Mouse (Mus musculus) forebrain, postnatal 0 days (tissue): ENCODE measurements around the gene Wnt9a. TPM values are rescaled to one million over a fixed set of nuclear protein-coding genes. Genes with fewer than 3 reads are reported as not detected.

ENCODE experiments used
- ATAC-seq: fragments of 200-750 bp; cut with Nextera tagmentation; 2 replicates; pipeline ENCODE4 v1.8.0; 2017; ENCODE audit warnings: mild to moderate bottlenecking, moderate library complexity
- DNase-seq: peaks from one replicate; pipeline ENCODE4 v3.0.0-alpha.2; 2015
- H3K27ac ChIP-seq: fragments of 300-500 bp; sonication (generic); 2 replicates; pipeline ENCODE4 v1.5.1; 2014; ENCODE audit warnings: low read depth, mild to moderate bottlenecking, antibody characterized with exemption, low read length, moderate library complexity, mixed read lengths
- H3K27me3 ChIP-seq: fragments of 300-500 bp; sonication (generic); 2 replicates; pipeline ENCODE4 v1.6.1; 2014; ENCODE audit warnings: mild to moderate bottlenecking, low read length, mixed read lengths; ENCODE audit not compliant: insufficient read depth
- H3K36me3 ChIP-seq: fragments of 300-500 bp; sonication (generic); 2 replicates; pipeline ENCODE4 v1.6.1; 2014; ENCODE audit warnings: mild to moderate bottlenecking, moderate library complexity; ENCODE audit not compliant: insufficient read depth
- H3K4me1 ChIP-seq: fragments of 300-500 bp; sonication (generic); 2 replicates; pipeline ENCODE4 v1.6.1; 2014; ENCODE audit warnings: antibody characterized with exemption; ENCODE audit not compliant: insufficient read depth
- H3K4me2 ChIP-seq: fragments of 300-500 bp; sonication (generic); 2 replicates; pipeline ENCODE4 v1.6.1; 2014; ENCODE audit warnings: low read depth, mild to moderate bottlenecking, moderate library complexity
- H3K4me3 ChIP-seq: fragments of 300-500 bp; sonication (generic); 2 replicates; pipeline ENCODE4 v1.5.1; 2014; ENCODE audit warnings: low read depth, low read length, mixed read lengths
- H3K9ac ChIP-seq: fragments of 300-500 bp; sonication (generic); 2 replicates; pipeline ENCODE4 v1.6.1; 2014; ENCODE audit warnings: mild to moderate bottlenecking
- H3K9me3 ChIP-seq: fragments of 300-500 bp; sonication (generic); 2 replicates; pipeline ENCODE4 v1.6.1; 2016; ENCODE audit warnings: low read length
- CTCF ChIP-seq: sonication (generic); IDR thresholded peaks from 2 replicates; pipeline ENCODE4 v1.5.1; 2016; ENCODE audit warnings: antibody characterized with exemption, control low read depth, low read depth
- WGBS: fragments of 180-500 bp; shearing (Covaris S2); extraction: QIAGEN DNeasy Blood & Tissue Kit; methylation state at CpG from one replicate; pipeline ENCODE4 v1.1.7; 2014; 5-methylcytosine and 5-hydroxymethylcytosine counted together
- microRNA-seq, 2 experiments: library from miRNA; unstranded; fragments of <30 nt; microRNA quantifications; one replicate each; pipeline ENCODE4; 2016
- polyA plus RNA-seq: library from polyadenylated mRNA; unstranded; fragments of >200 nt; fragmentation: Nextera tagmentation; extraction: Ambion mirVana; gene quantifications from 2 replicates; pipeline ENCODE4 v1.2.1, GENCODE M21; 2015
- total RNA-seq: library from RNA; depleted of rRNA; stranded (reverse); fragments of >200 nt; gene quantifications from 2 replicates; pipeline ENCODE4 v1.2.3, GENCODE M21; 2014; rRNA removed

Gene Wnt9a
- total and polyA plus RNA-seq, 2 experiments from 2014 or later: 2.6 to 5.6 TPM

DNA sequence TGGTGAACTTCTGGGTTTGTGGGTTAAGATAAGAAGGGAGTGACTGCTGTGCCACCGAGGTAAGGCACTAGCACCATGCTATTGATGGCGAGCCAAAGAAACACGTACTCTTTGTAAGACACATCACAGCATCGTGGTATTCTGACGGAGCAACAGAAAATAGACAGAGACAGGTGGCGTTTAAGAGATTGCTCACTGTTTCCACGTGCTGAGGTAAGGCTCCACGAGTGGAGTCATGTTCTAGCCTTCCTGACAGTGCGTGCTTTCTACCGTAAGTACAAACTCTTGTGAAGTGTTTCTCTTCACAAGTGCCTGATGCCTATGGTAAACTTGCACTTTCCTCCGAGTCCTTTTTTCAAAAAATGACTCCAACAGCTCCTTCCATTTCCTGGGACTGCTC, 63.1 kb downstream of the Wnt9a start:
- TF ChIP-seq CTCF: no peak
- WGBS: 80% methylated on average over 11 of the region's 11 CpGs
- no peak overlapping the region for H3K4me3 ChIP-seq
- H3K27ac ChIP-seq: no peak overlapping the region
- no peak for DNase-seq
- no peak for ATAC-seq
- no peaks in the 10 kb centered on the region for H3K4me1 ChIP-seq
- no peaks in the 10 kb centered on the region for H3K9me3 ChIP-seq
- H3K36me3 ChIP-seq: no peaks in the 10 kb centered on the region
- H3K9ac ChIP-seq: no peak overlapping the region
- no peak overlapping the region for H3K4me2 ChIP-seq
- H3K27me3 ChIP-seq: no peaks in the 10 kb centered on the region

DNA sequence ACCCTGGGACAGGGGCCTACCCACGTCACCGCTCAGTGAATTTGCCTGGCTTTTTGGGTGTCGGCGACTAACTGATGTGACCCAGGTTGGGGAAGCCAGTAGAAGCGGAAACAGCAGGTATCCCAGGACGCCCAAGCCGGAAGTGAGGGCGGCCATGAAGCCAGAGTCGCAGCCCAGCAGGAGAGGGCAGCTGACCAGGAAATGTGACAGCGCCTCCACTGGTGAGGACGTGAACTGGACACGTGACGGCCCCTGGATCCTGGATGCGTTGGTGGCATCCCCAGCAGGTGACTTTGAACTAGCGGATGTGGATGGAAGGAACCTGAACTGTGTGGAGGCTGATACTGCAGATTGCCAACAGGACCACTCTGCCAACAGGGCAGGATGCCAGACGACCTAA, 68.7 kb downstream of the Wnt9a start, which contains the start of gene Prss38:
TSS of gene Prss38 (minus strand) at position 183 of the 400 bp plus-strand sequence.
- no peaks in the 10 kb centered on the region for H3K9me3 ChIP-seq
- H3K27ac ChIP-seq: no peak within 1 kb of the TSS
- no peak within 1 kb of the TSS for H3K4me3 ChIP-seq
- H3K4me2 ChIP-seq: no peak within 1 kb of the TSS
- 75% methylated on average over 16 of the region's 16 CpGs for WGBS
- H3K27me3 ChIP-seq: no peaks in the 10 kb centered on the region
- DNase-seq: no peak
- H3K4me1 ChIP-seq: no peaks in the 10 kb centered on the region
- H3K36me3 ChIP-seq: no peaks in the 10 kb centered on the region
- ATAC-seq: no peak
- no peak within 1 kb of the TSS for H3K9ac ChIP-seq
- no peak for TF ChIP-seq CTCF

DNA sequence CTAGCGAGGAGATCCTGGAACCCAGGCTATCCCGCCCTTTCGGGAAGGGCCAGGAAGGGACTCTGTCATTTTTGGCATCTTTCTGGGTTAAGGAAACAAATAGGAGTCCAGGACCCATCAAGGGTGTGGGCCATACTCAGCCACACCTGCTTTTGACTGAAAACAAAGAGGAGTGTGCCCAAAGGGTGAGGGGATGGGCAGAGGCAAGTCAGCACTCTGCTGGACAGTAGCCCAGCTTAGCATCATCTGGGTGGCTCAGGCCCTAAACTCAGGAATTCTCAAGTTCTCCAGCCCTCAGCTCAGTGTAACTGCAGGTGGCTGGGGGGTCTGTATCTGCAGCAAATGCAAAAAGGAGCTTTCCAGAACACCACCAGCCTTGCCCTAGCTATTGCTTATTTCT, 71.3 kb downstream of the Wnt9a start:
- 85% methylated on average over 3 of the region's 3 CpGs for WGBS
- Histone ChIP-seq H3K4me3 (no peak overlapping the region), H3K27ac (no peak overlapping the region), H3K9me3 (no peaks in the 10 kb centered on the region), H3K4me2 (no peak overlapping the region), H3K36me3 (no peaks in the 10 kb centered on the region), H3K4me1 (no peaks in the 10 kb centered on the region), H3K27me3 (no peaks in the 10 kb centered on the region), H3K9ac (no peak overlapping the region)
- ATAC-seq: no peak
- no peak for DNase-seq
- TF ChIP-seq CTCF: no peak

DNA sequence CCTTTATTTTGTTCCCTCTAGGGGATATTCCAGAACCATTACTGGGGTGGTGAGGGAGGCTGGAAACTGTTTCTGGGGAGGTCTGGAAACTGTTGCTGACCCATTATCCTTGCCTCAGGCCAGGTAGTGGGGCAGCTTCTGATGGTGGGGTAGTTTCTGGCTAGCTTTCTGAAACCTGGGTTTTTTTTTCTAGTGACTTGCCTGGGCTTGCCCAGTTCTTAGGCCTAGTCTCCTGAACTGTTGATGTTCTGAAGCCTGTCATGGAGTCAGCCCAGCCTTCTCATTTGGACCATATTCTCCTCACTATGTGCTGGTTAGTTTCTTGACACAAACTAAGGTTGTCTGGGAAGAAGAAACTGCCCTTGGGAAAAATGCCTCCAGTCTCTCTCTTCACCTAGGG, 72.8 kb downstream of the Wnt9a start:
- Histone ChIP-seq H3K27me3 (no peaks in the 10 kb centered on the region), H3K4me2 (no peak overlapping the region), H3K27ac (no peak overlapping the region), H3K4me3 (no peak overlapping the region), H3K9me3 (no peaks in the 10 kb centered on the region), H3K4me1 (no peaks in the 10 kb centered on the region), H3K9ac (no peak overlapping the region), H3K36me3 (no peaks in the 10 kb centered on the region)
- TF ChIP-seq CTCF: no peak
- DNase-seq (no peak), ATAC-seq (no peak)

Small RNA genes lying within 50 kb of the gene (microRNA-seq; reads per million reads assigned to microRNA genes)
- gene Gm24756: 0 reads per million in 2 experiments

Other genes with a start within 250 kb of the Wnt9a start
- 1.5 and 1.7 TPM in 2 replicates for gene Obscn, start 170.5 kb upstream of the Wnt9a start, total RNA-seq
- gene Obscn, start 170.5 kb upstream of the Wnt9a start, polyA plus RNA-seq: 0.23 and 0.31 TPM in 2 replicates
- gene Iba57, start 143.2 kb upstream of the Wnt9a start, total RNA-seq: 11.2 and 13.8 TPM in 2 replicates
- 10.8 and 11.1 TPM in 2 replicates for gene Iba57, start 143.2 kb upstream of the Wnt9a start, polyA plus RNA-seq
- gene Gjc2, start 123.7 kb upstream of the Wnt9a start, total RNA-seq: 0.76 and 1.2 TPM in 2 replicates
- gene Gjc2, start 123.7 kb upstream of the Wnt9a start, polyA plus RNA-seq: 0.19 and 0.31 TPM in 2 replicates
- gene Guk1, start 114.7 kb upstream of the Wnt9a start, total RNA-seq: 122 and 157 TPM in 2 replicates
- gene Guk1, start 114.7 kb upstream of the Wnt9a start, polyA plus RNA-seq: 274 and 284 TPM in 2 replicates
- 45.2 and 69.5 TPM in 2 replicates for gene Mrpl55, start 104.4 kb upstream of the Wnt9a start, total RNA-seq
- 124 and 131 TPM in 2 replicates for gene Mrpl55, start 104.4 kb upstream of the Wnt9a start, polyA plus RNA-seq
- gene 2310033P09Rik, start 98.6 kb upstream of the Wnt9a start, total RNA-seq: 5.2 and 6.9 TPM in 2 replicates
- gene 2310033P09Rik, start 98.6 kb upstream of the Wnt9a start, polyA plus RNA-seq: 22.2 and 27.6 TPM in 2 replicates
- gene Arf1, start 78.7 kb upstream of the Wnt9a start, total RNA-seq: 355 and 372 TPM in 2 replicates
- gene Arf1, start 78.7 kb upstream of the Wnt9a start, polyA plus RNA-seq: 685 and 714 TPM in 2 replicates
- gene Wnt3a, start 16.2 kb upstream of the Wnt9a start, total RNA-seq: 0.31 and 0.52 TPM in 2 replicates
- 0.19 and 0.29 TPM in 2 replicates for gene Wnt3a, start 16.2 kb upstream of the Wnt9a start, polyA plus RNA-seq
- not detected in 2 replicates for gene Prss38, start 68.7 kb downstream of the Wnt9a start, total RNA-seq
- gene Prss38, start 68.7 kb downstream of the Wnt9a start, polyA plus RNA-seq: 0.12 TPM in 1 of 2 replicates, not detected in the other
- 26.5 and 27.7 TPM in 2 replicates for gene Jmjd4, start 143.1 kb downstream of the Wnt9a start, total RNA-seq
- gene Jmjd4, start 143.1 kb downstream of the Wnt9a start, polyA plus RNA-seq: 14.2 and 17.0 TPM in 2 replicates
- 369 and 373 TPM in 2 replicates for gene Snap47, start 144.3 kb downstream of the Wnt9a start, total RNA-seq
- gene Snap47, start 144.3 kb downstream of the Wnt9a start, polyA plus RNA-seq: 488 and 507 TPM in 2 replicates
- gene Zfp867, start 165.5 kb downstream of the Wnt9a start, total RNA-seq: 14.1 and 14.2 TPM in 2 replicates
- gene Zfp867, start 165.5 kb downstream of the Wnt9a start, polyA plus RNA-seq: 5.6 and 7.5 TPM in 2 replicates
- gene Zkscan17, start 219.8 kb downstream of the Wnt9a start, total RNA-seq: 15.9 and 21.4 TPM in 2 replicates
- 12.2 and 13.9 TPM in 2 replicates for gene Zkscan17, start 219.8 kb downstream of the Wnt9a start, polyA plus RNA-seq
- 0.08 and 0.14 TPM in 2 replicates for gene Nlrp3, start 234.6 kb downstream of the Wnt9a start, total RNA-seq
- gene Nlrp3, start 234.6 kb downstream of the Wnt9a start, polyA plus RNA-seq: 0.10 and 0.30 TPM in 2 replicates